Mouse (Mus musculus): Measurements from ENCODE around the gene Nup160.
A peak's percentile ranks its signal among the peaks of the same experiment; 100 is the strongest.

Nup160 gene

GRCm38 (mm10) chr2:90745740-90746537, 68.9 kb downstream of the Nup160 start:
- DNase-seq: peak; percentile 31

GRCm38 (mm10) chr2:90746538-90746865, 69.5 kb downstream of the Nup160 start:
- DNase-seq: peak; percentile 3

GRCm38 (mm10) chr2:90747131-90747530, 70.1 kb downstream of the Nup160 start:
- DNase-seq: no peak

GRCm38 (mm10) chr2:90749676-90750459, 72.9 kb downstream of the Nup160 start:
- DNase-seq: peak; percentile 43

- no peak for DNase-seq
Observed at GRCm38 (mm10) chr2:90753565-90753964, 76.5 kb downstream of the Nup160 start.

GRCm38 (mm10) chr2:90754188-90754587, 77.2 kb downstream of the Nup160 start:
- DNase-seq: no peak

- DNase-seq: no peak
Observed at GRCm38 (mm10) chr2:90765123-90765522, 88.1 kb downstream of the Nup160 start.

GRCm38 (mm10) chr2:90781323-90781722, 104.3 kb downstream of the Nup160 start:
- no peak for DNase-seq

GRCm38 (mm10) chr2:90781938-90782337, 104.9 kb downstream of the Nup160 start:
- DNase-seq: no peak

GRCm38 (mm10) chr2:90782458-90782857, 105.4 kb downstream of the Nup160 start, which contains the start of gene Agbl2:
TSS of gene Agbl2 (plus strand) at chr2:90782727.
- peak; percentile 29 for DNase-seq

GRCm38 (mm10) chr2:90782901-90783486, 106.0 kb downstream of the Nup160 start:
- DNase-seq: peak; percentile 4

All from lung, postnatal 36 days (tissue).